Mouse (Mus musculus) liver, postnatal 0 days (tissue): Measurements from ENCODE around the gene Pdia2.

Experiments used
- CTCF ChIP-seq: sonication (generic); IDR thresholded peaks from 2 replicates; pipeline ENCODE4 v1.5.1; 2016; ENCODE audit warnings: antibody characterized with exemption, low read depth
- EP300 ChIP-seq: IDR thresholded peaks from 2 replicates; pipeline ENCODE4 v1.6.1; 2016; ENCODE audit warnings: antibody characterized with exemption, low read depth, mild to moderate bottlenecking

DNA sequence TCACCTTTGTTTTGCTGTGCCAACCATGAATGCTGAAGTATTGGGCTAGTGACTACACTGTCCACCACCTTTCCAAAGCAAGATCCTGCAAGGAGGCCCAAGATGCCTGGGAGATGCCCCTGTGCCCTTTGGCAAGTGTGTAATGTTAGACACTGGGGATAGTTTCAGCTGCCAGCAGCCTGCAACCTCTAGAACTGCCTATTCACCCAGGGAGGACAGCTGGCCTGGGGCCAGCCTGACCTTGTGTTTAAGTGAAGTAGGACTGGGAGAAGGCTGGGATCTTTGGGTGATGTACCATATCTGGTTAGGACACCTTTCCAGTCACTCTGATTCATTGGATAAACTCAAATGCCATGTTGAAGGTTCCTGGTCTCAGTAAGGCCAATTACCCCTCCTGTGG lies 3.1 kb upstream of the Pdia2 start:
- TF ChIP-seq CTCF (no peak), EP300 (no peak)
